Mouse (Mus musculus): ENCODE results near the gene Wdr64. TPM values are rescaled to one million over a fixed set of nuclear protein-coding genes. Genes with fewer than 3 reads are reported as not detected.

Wdr64 gene
- polyA plus RNA-seq, 1 experiment from 2014 or later = not detected

- Histone ChIP-seq H3K4me1 (replicated peaks) (peaks cover 28% of the 10 kb centered on the region), H3K27ac (peak overlapping the region; percentile 77), H3K27me3 (no peaks in the 10 kb centered on the region), H3K36me3 (peaks cover 12% of the 10 kb centered on the region; the same call in 1 of the 2 replicates), H3K4me2 (peak overlapping the region; percentile 99), H3K4me3 (replicated peaks) (peak overlapping the region; percentile 80), H3K9me3 (replicated peaks) (no peaks in the 10 kb centered on the region), H3K9ac (peak overlapping the region; percentile 86)
- 2% methylated on average over 22 of the region's 22 CpGs for WGBS (ENCODE audit: insufficient replicate concordance)
- DNase-seq (no peak), ATAC-seq (ENCODE audit: low read depth) (peak; percentile 2; the same call in 1 of the 2 replicates)
Measured at GRCm38 (mm10) chr1:175691686-175692245, 6.6 kb upstream of the Wdr64 start.

GRCm38 (mm10) chr1:175692246-175692996 is 6.0 kb upstream of the Wdr64 start, which contains the start of the genes Opn3 and Chml:
Gene Opn3, minus strand, starts transcription at chr1:175692776.
Gene Chml, minus strand, starts transcription at chr1:175692901.
- Histone ChIP-seq H3K4me3 (replicated peaks) (peak within 1 kb of the TSS; percentile 80), H3K4me1 (replicated peaks) (peaks cover 28% of the 10 kb centered on the region), H3K36me3 (peaks cover 7% of the 10 kb centered on the region; the same call in 1 of the 2 replicates), H3K27ac (peak within 1 kb of the TSS; percentile 77), H3K9ac (peak within 1 kb of the TSS; percentile 86), H3K9me3 (replicated peaks) (no peaks in the 10 kb centered on the region), H3K4me2 (peak within 1 kb of the TSS; percentile 99), H3K27me3 (no peaks in the 10 kb centered on the region)
- ATAC-seq (ENCODE audit: low read depth) (peak; percentile 95), DNase-seq (peak; percentile 97)
- under 1% methylated on average over 70 of the region's 73 CpGs for WGBS (ENCODE audit: insufficient replicate concordance)

- H3K27me3 ChIP-seq = no peaks in the 10 kb centered on the region
- no peak for DNase-seq
- ATAC-seq (ENCODE audit: low read depth) = no peak; the same call in 1 of the 2 replicates
- H3K4me2 ChIP-seq = peak overlapping the region; percentile 99
- H3K4me3 ChIP-seq (replicated peaks) = peak overlapping the region; percentile 80
- H3K9me3 ChIP-seq (replicated peaks) = no peaks in the 10 kb centered on the region
- under 1% methylated on average over 17 of the region's 17 CpGs for WGBS (ENCODE audit: insufficient replicate concordance)
- 0 out of 2 replicates have a peak, but pooled peaks cover 1% of the 10 kb centered on the region for H3K36me3 ChIP-seq
- H3K9ac ChIP-seq = peak overlapping the region; percentile 62
- peaks cover 28% of the 10 kb centered on the region for H3K4me1 ChIP-seq (replicated peaks)
- H3K27ac ChIP-seq = no peak overlapping the region
Measured at GRCm38 (mm10) chr1:175692997-175693361, 5.4 kb upstream of the Wdr64 start.

DNA sequence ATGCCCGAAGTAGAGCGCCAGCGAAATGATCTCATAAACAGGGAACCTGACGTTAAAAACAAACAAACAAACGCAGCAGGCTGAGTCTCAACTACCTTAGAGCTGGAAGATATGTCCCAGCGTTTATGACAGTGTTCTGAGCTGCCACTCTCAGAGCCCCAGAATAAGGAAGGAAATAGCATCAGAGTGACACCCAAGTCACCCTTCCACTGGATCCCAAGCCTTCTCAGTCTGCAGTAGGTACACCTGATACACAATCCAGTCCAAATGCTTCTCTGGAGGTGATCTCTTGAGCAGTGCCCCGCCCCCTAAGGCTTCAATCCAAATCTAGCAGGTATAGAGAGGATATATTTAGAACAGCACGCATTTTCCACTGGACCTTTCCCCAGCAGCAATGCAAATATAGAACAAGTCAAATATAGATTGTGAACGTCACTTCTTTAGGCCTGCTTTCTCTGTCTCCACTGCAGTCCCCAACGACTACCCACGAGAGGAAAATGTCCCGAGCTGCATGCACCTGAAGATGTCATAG is 4.9 kb upstream of the Wdr64 start:
- ATAC-seq (ENCODE audit: low read depth) (no peak), DNase-seq (no peak)
- H3K27ac ChIP-seq = no peak overlapping the region

GRCm38 (mm10) chr1:175699375-175699774 is 982 bp downstream of the Wdr64 start:
- ATAC-seq (ENCODE audit: low read depth) = no peak
- 41% methylated on average over 3 of the region's 3 CpGs for WGBS (ENCODE audit: insufficient replicate concordance)

More for the DNA sequence above, 4.9 kb upstream of the Wdr64 start:
- Histone ChIP-seq H3K36me3 (no peaks in the 10 kb centered on the region), H3K9ac (peak overlapping the region; percentile 62), H3K4me2 (peak overlapping the region; percentile 99), H3K27me3 (no peaks in the 10 kb centered on the region), H3K4me3 (replicated peaks) (peak overlapping the region; percentile 80), H3K4me1 (replicated peaks) (peaks cover 28% of the 10 kb centered on the region), H3K9me3 (replicated peaks) (no peaks in the 10 kb centered on the region)
- WGBS (ENCODE audit: insufficient replicate concordance) = 41% methylated on average over 12 of the region's 12 CpGs

DNA sequence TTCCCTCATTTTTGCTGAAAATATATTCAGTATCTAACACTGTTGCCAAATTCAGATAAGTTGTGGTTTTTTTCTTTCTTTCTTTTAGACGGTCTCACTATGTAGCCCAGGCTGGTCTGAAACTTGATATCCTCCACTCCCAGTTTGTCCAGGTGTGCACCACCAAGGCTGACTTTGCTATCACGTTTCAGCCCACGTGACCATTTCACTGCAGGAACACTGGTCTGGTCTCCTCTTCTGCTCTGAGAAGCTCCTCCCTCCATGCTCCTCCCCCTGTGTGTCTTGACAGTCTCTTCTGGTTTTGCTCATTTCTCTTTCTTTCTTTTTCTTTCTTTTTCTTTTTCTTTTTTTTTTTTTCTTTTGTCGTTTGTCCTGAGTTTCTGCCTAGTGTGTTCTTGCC is 1.4 kb downstream of the Wdr64 start:
- no peak overlapping the region for H3K27ac ChIP-seq
- no peaks in the 10 kb centered on the region for H3K4me1 ChIP-seq (replicated peaks)

More at GRCm38 (mm10) chr1:175699375-175699774, 982 bp downstream of the Wdr64 start:
- no peak overlapping the region for H3K4me3 ChIP-seq (replicated peaks)
- H3K27me3 ChIP-seq = no peaks in the 10 kb centered on the region
- DNase-seq = no peak
- no peak overlapping the region for H3K4me2 ChIP-seq
- no peaks in the 10 kb centered on the region for H3K9me3 ChIP-seq (replicated peaks)
- H3K4me1 ChIP-seq (replicated peaks) = no peaks in the 10 kb centered on the region
- no peaks in the 10 kb centered on the region for H3K36me3 ChIP-seq
- H3K27ac ChIP-seq = no peak overlapping the region
- H3K9ac ChIP-seq = no peak overlapping the region

GRCm38 (mm10) chr1:175701145-175701544 is 2.8 kb downstream of the Wdr64 start:
- Histone ChIP-seq H3K4me2 (no peak overlapping the region), H3K36me3 (no peaks in the 10 kb centered on the region), H3K4me1 (replicated peaks) (no peaks in the 10 kb centered on the region), H3K9me3 (replicated peaks) (no peaks in the 10 kb centered on the region), H3K27me3 (no peaks in the 10 kb centered on the region), H3K27ac (no peak overlapping the region), H3K9ac (no peak overlapping the region), H3K4me3 (replicated peaks) (no peak overlapping the region)
- ATAC-seq (ENCODE audit: low read depth) = no peak
- no peak for DNase-seq
- WGBS (ENCODE audit: insufficient replicate concordance) = 57% methylated on average over 4 of the region's 4 CpGs

More for the DNA sequence above, 1.4 kb downstream of the Wdr64 start:
- Histone ChIP-seq H3K9me3 (replicated peaks) (no peaks in the 10 kb centered on the region), H3K4me2 (no peak overlapping the region), H3K9ac (no peak overlapping the region), H3K4me3 (replicated peaks) (no peak overlapping the region), H3K36me3 (no peaks in the 10 kb centered on the region), H3K27me3 (no peaks in the 10 kb centered on the region)
- ATAC-seq (ENCODE audit: low read depth) (0 out of 2 replicates have a peak, but pooled peaks have one; percentile 43), DNase-seq (no peak)
- WGBS (ENCODE audit: insufficient replicate concordance) = 14% methylated on average over 4 of the region's 4 CpGs

- WGBS (ENCODE audit: insufficient replicate concordance) = 58% methylated on average over 5 of the region's 5 CpGs
Measured at GRCm38 (mm10) chr1:175707599-175707998, 9.2 kb downstream of the Wdr64 start.

GRCm38 (mm10) chr1:175708013-175708412 is 9.6 kb downstream of the Wdr64 start:
- no peak for ATAC-seq (ENCODE audit: low read depth)
- no peaks in the 10 kb centered on the region for H3K4me1 ChIP-seq (replicated peaks)
- H3K9ac ChIP-seq = no peak overlapping the region
- H3K9me3 ChIP-seq (replicated peaks) = no peaks in the 10 kb centered on the region
- no peaks in the 10 kb centered on the region for H3K27me3 ChIP-seq
- no peak overlapping the region for H3K4me2 ChIP-seq
- H3K4me3 ChIP-seq (replicated peaks) = no peak overlapping the region
- no peak overlapping the region for H3K27ac ChIP-seq
- no peak for DNase-seq
- H3K36me3 ChIP-seq = no peaks in the 10 kb centered on the region

More at GRCm38 (mm10) chr1:175707599-175707998, 9.2 kb downstream of the Wdr64 start:
- Histone ChIP-seq H3K4me3 (replicated peaks) (no peak overlapping the region), H3K27ac (no peak overlapping the region), H3K9ac (no peak overlapping the region), H3K27me3 (no peaks in the 10 kb centered on the region), H3K4me1 (replicated peaks) (no peaks in the 10 kb centered on the region), H3K4me2 (no peak overlapping the region), H3K9me3 (replicated peaks) (no peaks in the 10 kb centered on the region), H3K36me3 (no peaks in the 10 kb centered on the region)
- DNase-seq = no peak
- ATAC-seq (ENCODE audit: low read depth) = no peak

DNA sequence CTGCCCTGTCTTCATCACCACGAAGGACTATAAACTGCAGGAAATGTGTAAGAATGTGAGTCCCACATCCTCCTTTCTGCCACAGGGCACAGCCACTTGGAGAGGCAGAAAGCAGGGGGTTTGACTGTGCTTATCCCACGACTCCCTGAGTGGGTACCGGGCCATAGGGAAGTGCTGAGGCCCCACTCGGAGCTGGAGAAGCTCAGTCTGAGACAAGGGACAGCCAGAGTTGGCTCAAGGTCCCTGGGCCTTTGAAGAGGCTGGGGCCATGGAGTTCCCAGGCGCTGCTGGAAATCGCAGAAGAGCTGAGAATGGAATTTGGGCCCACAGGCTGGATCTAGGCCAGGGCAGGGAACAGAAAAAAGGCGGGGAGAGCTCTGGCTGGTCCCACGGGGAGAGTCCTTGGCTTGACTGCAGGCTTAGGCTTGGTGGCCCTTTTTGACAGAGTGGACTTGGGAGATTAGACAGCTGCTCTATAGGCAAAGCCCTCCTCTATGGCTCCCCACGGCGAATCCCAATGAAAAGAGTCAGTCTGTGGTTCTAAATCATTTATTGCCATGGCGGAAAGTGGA is 14.0 kb downstream of the Wdr64 start:
- DNase-seq = no peak
- ATAC-seq (ENCODE audit: low read depth) = no peak

GRCm38 (mm10) chr1:175716832-175717231 is 18.4 kb downstream of the Wdr64 start:
- Histone ChIP-seq H3K27ac (no peak overlapping the region), H3K9me3 (replicated peaks) (no peaks in the 10 kb centered on the region), H3K36me3 (no peaks in the 10 kb centered on the region), H3K4me2 (no peak overlapping the region), H3K9ac (no peak overlapping the region), H3K4me3 (replicated peaks) (no peak overlapping the region), H3K4me1 (replicated peaks) (no peaks in the 10 kb centered on the region), H3K27me3 (no peaks in the 10 kb centered on the region)
- ATAC-seq (ENCODE audit: low read depth) = no peak
- no peak for DNase-seq
- 75% methylated on average over 9 of the region's 9 CpGs for WGBS (ENCODE audit: insufficient replicate concordance)

More for the DNA sequence above, 14.0 kb downstream of the Wdr64 start:
- WGBS (ENCODE audit: insufficient replicate concordance) = 58% methylated on average over 11 of the region's 11 CpGs
- H3K9ac ChIP-seq = no peak overlapping the region
- no peaks in the 10 kb centered on the region for H3K36me3 ChIP-seq
- no peak overlapping the region for H3K27ac ChIP-seq
- H3K4me2 ChIP-seq = no peak overlapping the region
- no peaks in the 10 kb centered on the region for H3K4me1 ChIP-seq (replicated peaks)
- no peak overlapping the region for H3K4me3 ChIP-seq (replicated peaks)
- no peaks in the 10 kb centered on the region for H3K27me3 ChIP-seq
- no peaks in the 10 kb centered on the region for H3K9me3 ChIP-seq (replicated peaks)

All from liver, embryonic 13.5 days (tissue).